Mouse (Mus musculus) brain, embryonic 14.5 days (tissue): ENCODE measurements around the gene Dnmbp.

Experiments used
- CTCF ChIP-seq: fragments of 200-500 bp; IDR thresholded peaks from 2 replicates; pipeline ENCODE4 v1.5.1; 2012; ENCODE audit warnings: inconsistent platforms, mild to moderate bottlenecking, moderate library complexity, borderline replicate concordance; ENCODE audit not compliant: insufficient read depth, insufficient read length; ENCODE audit errors: extremely low read depth
- POLR2A ChIP-seq: fragments of 200-500 bp; IDR thresholded peaks from 2 replicates; pipeline ENCODE4 v1.6.1; 2012; ENCODE audit warnings: mild to moderate bottlenecking, inconsistent platforms, borderline replicate concordance; ENCODE audit not compliant: poor library complexity, insufficient read depth, insufficient read length, severe bottlenecking; ENCODE audit errors: extremely low read depth

DNA sequence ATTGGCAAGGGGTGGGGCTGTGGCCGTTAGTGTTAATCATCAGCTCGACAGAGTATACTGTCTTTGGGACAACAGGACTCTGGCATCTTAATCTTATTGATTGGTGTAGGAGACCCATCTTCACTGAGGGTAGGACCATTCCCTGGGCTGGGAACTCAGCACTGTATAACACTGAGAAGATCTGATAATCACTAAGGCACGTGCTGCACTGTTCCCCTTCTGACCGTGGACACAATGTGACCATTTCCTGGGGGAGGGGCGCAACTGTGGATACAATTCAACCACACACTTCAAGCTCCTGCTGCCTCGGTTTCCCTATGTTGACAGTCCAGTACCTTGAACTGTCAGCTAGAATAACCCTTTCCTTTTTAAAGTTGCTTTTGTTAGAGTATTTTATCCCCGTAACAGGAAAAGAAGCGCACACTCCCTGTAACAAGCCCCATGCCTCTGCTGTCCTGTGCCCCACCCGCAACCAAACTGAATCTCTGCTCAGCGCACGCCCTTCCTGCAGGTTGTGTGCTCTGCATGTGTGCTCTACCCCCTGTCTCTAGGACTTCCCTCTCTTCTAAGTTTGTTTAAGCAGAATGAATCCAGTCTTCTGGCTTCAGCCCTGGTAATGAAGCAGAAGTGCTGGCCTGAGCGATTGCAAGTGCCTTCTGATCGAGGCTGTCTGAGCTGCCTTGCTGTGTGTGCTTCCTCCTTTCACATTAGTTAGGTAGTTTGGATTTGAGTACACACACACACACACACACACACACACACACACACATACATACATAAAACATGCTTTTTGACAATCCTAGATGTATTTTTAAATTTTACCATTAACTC lies 55.1 kb downstream of the Dnmbp start:
- no peak for TF ChIP-seq CTCF
- TF ChIP-seq POLR2A = no peak
